Mouse (Mus musculus): Measurements from ENCODE around the gene Rbm26. TPM values are rescaled to one million over a fixed set of nuclear protein-coding genes. Genes with fewer than 3 reads are reported as not detected.

Rbm26 gene
- polyA plus RNA-seq (2012; ENCODE audit: insufficient read depth, low replicate concordance) = 1.2 and 2.0 TPM in 2 replicates

GRCm38 (mm10) chr14:105177238-105177693 is at the start of gene Rbm26:
Gene Rbm26, minus strand, starts transcription at chr14:105177327.
- Histone ChIP-seq H3K36me3 (replicated peaks; ENCODE audit: low read length) (no peaks in the 10 kb centered on the region), H3K4me1 (peaks cover 36% of the 10 kb centered on the region), H3K27me3 (replicated peaks) (no peaks in the 10 kb centered on the region), H3K4me3 (replicated peaks) (peak within 1 kb of the TSS; percentile 97), H3K9me3 (no peaks in the 10 kb centered on the region)
- no peak for TF ChIP-seq FLI1 (IDR thresholded peaks at IDR 0.05; ENCODE audit: low read length)
- TF ChIP-seq GATA1 (IDR thresholded peaks at IDR 0.05; ENCODE audit: borderline replicate concordance, low read length) = no peak

GRCm38 (mm10) chr14:105225790-105226189 is 48.7 kb upstream of the Rbm26 start:
- Histone ChIP-seq H3K27me3 (replicated peaks) (no peaks in the 10 kb centered on the region), H3K9me3 (no peaks in the 10 kb centered on the region), H3K36me3 (replicated peaks; ENCODE audit: low read length) (no peaks in the 10 kb centered on the region), H3K4me1 (no peaks in the 10 kb centered on the region), H3K4me3 (replicated peaks) (no peak overlapping the region)
- TF ChIP-seq GATA1 (IDR thresholded peaks at IDR 0.05; ENCODE audit: borderline replicate concordance, low read length) (no peak), FLI1 (IDR thresholded peaks at IDR 0.05; ENCODE audit: low read length) (no peak)

DNA sequence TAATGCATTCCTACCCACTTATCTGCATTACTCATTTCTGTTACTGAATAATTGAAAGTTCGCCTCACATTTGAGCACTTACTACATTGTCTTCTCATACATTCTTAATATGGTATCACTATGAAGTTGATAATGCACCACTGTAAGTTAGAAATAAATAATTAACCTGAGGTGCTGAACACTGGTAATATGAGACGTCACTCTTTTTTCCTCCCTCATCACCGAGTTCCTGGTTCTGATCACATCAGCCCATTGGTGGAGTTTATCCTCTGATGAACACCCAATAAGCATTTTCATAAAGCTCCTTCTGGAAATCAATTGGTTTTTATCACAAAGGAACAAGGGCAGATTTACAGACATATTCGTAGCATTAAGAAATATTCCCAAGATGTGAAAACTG is 45.1 kb upstream of the Rbm26 start:
- Histone ChIP-seq H3K4me1 (no peaks in the 10 kb centered on the region), H3K4me3 (replicated peaks) (no peak overlapping the region), H3K36me3 (replicated peaks; ENCODE audit: low read length) (no peaks in the 10 kb centered on the region), H3K9me3 (no peaks in the 10 kb centered on the region), H3K27me3 (replicated peaks) (no peaks in the 10 kb centered on the region)
- TF ChIP-seq GATA1 (IDR thresholded peaks at IDR 0.05; ENCODE audit: borderline replicate concordance, low read length) (no peak), FLI1 (IDR thresholded peaks at IDR 0.05; ENCODE audit: low read length) (no peak)

DNA sequence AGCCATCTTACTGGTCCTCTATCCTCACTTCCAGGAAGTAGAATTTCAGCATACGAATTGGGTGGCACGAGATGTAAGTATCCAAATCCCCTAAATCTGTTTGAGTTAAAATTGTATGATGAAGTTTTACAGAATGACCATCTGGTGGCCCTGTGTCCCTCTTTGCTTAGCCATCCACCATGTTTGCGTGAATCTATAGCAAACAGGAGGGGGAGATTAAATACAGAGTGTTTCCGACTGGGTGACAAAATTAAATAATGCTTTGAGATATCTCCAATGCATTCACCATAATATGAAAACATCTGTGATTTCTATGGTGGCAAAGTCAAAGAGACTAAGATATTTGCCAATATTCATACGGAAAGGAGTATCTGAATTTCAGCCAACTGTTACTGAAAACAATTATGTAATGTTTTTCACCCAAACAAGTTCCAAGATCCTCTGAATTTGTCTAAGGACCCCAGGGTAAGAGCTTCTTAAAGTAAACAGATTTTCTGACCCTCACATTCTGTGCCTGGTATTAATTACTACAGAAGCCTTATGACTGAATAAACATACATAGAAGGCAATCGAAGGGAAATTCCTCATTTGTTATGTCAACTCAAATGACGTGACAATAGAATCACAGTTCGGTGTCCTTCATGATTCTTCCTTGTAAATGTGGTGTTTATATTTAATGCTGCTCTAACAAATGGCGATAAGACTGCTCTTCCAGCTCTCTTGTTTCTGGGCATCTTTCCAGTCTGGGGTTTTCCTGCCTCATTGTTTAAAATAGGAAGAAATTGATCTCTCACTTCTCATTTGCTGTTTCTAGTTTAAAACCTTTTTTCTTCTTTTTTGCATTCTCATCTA is 42.6 kb upstream of the Rbm26 start:
- H3K9me3 ChIP-seq = no peaks in the 10 kb centered on the region
- TF ChIP-seq FLI1 (IDR thresholded peaks at IDR 0.05; ENCODE audit: low read length) (no peak), GATA1 (IDR thresholded peaks at IDR 0.05; ENCODE audit: borderline replicate concordance, low read length) (no peak)
- H3K4me1 ChIP-seq = no peaks in the 10 kb centered on the region
- no peaks in the 10 kb centered on the region for H3K36me3 ChIP-seq (replicated peaks; ENCODE audit: low read length)
- no peaks in the 10 kb centered on the region for H3K27me3 ChIP-seq (replicated peaks)
- no peak overlapping the region for H3K4me3 ChIP-seq (replicated peaks)

DNA sequence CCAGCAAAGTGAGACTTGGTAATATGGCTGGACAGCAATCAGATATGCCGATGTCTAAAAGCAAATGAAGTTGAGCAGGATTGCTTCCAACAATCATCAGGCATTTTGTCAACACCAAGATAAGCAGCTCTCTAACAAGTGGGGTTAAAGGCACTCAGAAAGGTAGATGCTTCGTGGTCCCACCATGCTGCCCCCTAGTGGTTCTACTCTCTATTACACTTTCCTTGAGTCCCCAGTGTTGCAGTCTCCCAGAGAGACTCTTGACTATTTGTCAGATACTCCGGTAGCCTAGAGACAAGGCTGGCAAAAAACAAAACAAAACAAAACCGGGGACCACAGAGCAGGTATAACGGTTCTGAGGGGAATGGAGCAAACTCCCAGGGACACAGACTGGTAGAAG is 21.3 kb upstream of the Rbm26 start:
- H3K36me3 ChIP-seq (replicated peaks; ENCODE audit: low read length) = no peaks in the 10 kb centered on the region
- no peaks in the 10 kb centered on the region for H3K27me3 ChIP-seq (replicated peaks)
- 0 out of 2 replicates have a peak, but pooled peaks cover 3% of the 10 kb centered on the region for H3K4me1 ChIP-seq
- no peak overlapping the region for H3K4me3 ChIP-seq (replicated peaks)
- H3K9me3 ChIP-seq = peaks cover 10% of the 10 kb centered on the region; the same call in 1 of the 2 replicates
- TF ChIP-seq FLI1 (IDR thresholded peaks at IDR 0.05; ENCODE audit: low read length) (no peak), GATA1 (IDR thresholded peaks at IDR 0.05; ENCODE audit: borderline replicate concordance, low read length) (no peak)

DNA sequence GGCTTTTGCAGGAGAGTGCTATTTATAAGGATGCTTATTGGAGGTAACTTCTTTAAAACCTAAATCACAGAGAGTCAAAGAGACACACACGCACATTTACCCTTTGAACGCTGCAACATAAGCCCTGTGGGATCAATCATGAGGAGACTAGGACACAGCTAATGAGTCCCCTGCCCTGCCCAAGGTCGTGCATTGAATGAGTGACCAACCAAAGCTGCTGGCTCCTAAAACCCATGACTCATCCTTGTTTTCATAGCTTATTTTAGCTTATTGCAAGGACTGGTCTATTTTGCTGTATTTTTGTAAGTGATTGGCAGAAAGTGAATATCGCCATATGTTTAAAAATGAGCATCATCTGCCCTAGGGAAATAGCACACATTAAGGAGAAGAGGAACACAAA is 17.6 kb upstream of the Rbm26 start:
- H3K27me3 ChIP-seq (replicated peaks) = peaks cover 1% of the 10 kb centered on the region
- no peak overlapping the region for H3K4me3 ChIP-seq (replicated peaks)
- no peak for TF ChIP-seq GATA1 (IDR thresholded peaks at IDR 0.05; ENCODE audit: borderline replicate concordance, low read length)
- no peak for TF ChIP-seq FLI1 (IDR thresholded peaks at IDR 0.05; ENCODE audit: low read length)

GRCm38 (mm10) chr14:105184866-105185265 is 7.7 kb upstream of the Rbm26 start:
- H3K27me3 ChIP-seq (replicated peaks) = peaks cover 1% of the 10 kb centered on the region
- no peak overlapping the region for H3K4me3 ChIP-seq (replicated peaks)
- H3K4me1 ChIP-seq = peaks cover 15% of the 10 kb centered on the region
- TF ChIP-seq GATA1 (IDR thresholded peaks at IDR 0.05; ENCODE audit: borderline replicate concordance, low read length) = no peak
- no peak for TF ChIP-seq FLI1 (IDR thresholded peaks at IDR 0.05; ENCODE audit: low read length)
- H3K36me3 ChIP-seq (replicated peaks; ENCODE audit: low read length) = no peaks in the 10 kb centered on the region
- H3K9me3 ChIP-seq = no peaks in the 10 kb centered on the region

More for the DNA sequence above, 17.6 kb upstream of the Rbm26 start:
- no peaks in the 10 kb centered on the region for H3K36me3 ChIP-seq (replicated peaks; ENCODE audit: low read length)
- H3K9me3 ChIP-seq = peaks cover 3% of the 10 kb centered on the region; the same call in 1 of the 2 replicates
- H3K4me1 ChIP-seq = 0 out of 2 replicates have a peak, but pooled peaks cover 3% of the 10 kb centered on the region

DNA sequence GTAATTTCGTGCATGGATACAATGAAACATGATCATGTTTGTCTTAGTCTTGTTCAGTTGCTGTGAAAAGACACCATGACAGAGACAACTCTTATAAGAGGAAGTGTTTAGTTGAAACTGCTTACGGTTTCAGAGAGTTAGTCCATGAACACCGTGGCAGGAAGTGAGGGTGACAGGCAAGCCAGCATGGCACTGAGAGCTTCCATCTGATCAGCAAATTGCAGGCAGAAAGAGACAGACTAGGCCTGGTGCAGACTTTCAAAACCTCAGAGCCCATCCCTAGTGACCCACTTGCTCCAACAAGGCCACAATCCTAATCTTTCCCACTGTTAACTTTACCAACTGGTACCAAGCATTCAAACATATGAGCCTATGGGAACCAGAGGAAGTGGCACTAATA is 5.7 kb upstream of the Rbm26 start:
- Histone ChIP-seq H3K4me3 (replicated peaks) (no peak overlapping the region), H3K9me3 (no peaks in the 10 kb centered on the region), H3K36me3 (replicated peaks; ENCODE audit: low read length) (no peaks in the 10 kb centered on the region), H3K4me1 (peaks cover 9% of the 10 kb centered on the region), H3K27me3 (replicated peaks) (no peaks in the 10 kb centered on the region)
- no peak for TF ChIP-seq GATA1 (IDR thresholded peaks at IDR 0.05; ENCODE audit: borderline replicate concordance, low read length)
- TF ChIP-seq FLI1 (IDR thresholded peaks at IDR 0.05; ENCODE audit: low read length) = no peak

DNA sequence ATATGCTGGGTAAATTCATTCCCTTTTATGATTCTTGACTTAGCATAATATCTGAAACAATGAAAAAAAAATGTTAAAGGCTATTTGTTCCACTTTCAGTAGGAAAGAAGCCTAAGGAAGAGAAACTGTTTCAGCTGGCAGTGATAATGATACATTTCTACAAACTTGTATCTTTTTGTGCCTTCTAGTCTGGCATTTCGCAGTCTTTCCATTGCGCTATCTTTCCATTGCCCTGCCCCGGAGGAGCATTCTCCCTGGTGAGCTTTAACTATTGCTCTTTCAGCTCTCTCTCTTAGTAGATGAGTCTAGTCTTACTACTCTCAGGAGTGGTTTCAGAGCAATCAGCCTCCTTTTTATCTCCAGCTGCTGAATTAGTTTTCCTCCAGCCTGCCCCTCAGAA is 2.6 kb upstream of the Rbm26 start:
- Histone ChIP-seq H3K4me1 (peaks cover 24% of the 10 kb centered on the region), H3K9me3 (no peaks in the 10 kb centered on the region), H3K27me3 (replicated peaks) (no peaks in the 10 kb centered on the region), H3K4me3 (replicated peaks) (no peak overlapping the region), H3K36me3 (replicated peaks; ENCODE audit: low read length) (no peaks in the 10 kb centered on the region)
- TF ChIP-seq FLI1 (IDR thresholded peaks at IDR 0.05; ENCODE audit: low read length) = no peak
- TF ChIP-seq GATA1 (IDR thresholded peaks at IDR 0.05; ENCODE audit: borderline replicate concordance, low read length) = no peak

GRCm38 (mm10) chr14:105178996-105179395 is 1.9 kb upstream of the Rbm26 start:
- H3K4me3 ChIP-seq (replicated peaks) = no peak overlapping the region
- no peaks in the 10 kb centered on the region for H3K36me3 ChIP-seq (replicated peaks; ENCODE audit: low read length)
- H3K27me3 ChIP-seq (replicated peaks) = no peaks in the 10 kb centered on the region
- peaks cover 27% of the 10 kb centered on the region for H3K4me1 ChIP-seq
- no peaks in the 10 kb centered on the region for H3K9me3 ChIP-seq
- no peak for TF ChIP-seq GATA1 (IDR thresholded peaks at IDR 0.05; ENCODE audit: borderline replicate concordance, low read length)

Data from megakaryocyte, embryonic 14.5 days (primary cell).